Mouse (Mus musculus): ENCODE measurements around the gene Dnase1l2.
"Not testable (repeated sequence)": the region's sequence is repeated elsewhere in the genome, so short reads cannot be mapped to it uniquely, and the experiment has no call there.

Gene Dnase1l2

DNA sequence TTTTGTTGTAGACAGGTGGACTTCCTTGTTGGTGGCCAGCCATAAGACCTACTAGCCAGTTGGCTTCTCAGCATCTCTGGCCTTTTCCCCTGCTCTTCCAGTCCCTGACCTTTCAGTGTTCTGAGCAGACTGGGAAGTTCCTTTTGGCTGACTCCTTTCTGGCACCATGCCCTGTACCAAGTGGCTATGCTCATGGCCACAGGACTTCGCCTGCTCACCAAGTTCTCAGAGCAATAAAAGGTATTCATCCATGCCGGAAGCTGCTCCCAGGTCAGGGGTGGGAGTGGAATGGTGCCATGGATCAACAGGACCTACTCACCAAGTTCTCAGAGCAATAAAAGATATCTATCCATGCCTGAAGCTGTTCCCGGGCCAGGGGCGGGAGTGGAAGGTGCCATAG lies 29.6 kb upstream of the Dnase1l2 start:
- DNase-seq (ENCODE audit: low read depth, low spot score) = no peak

DNA sequence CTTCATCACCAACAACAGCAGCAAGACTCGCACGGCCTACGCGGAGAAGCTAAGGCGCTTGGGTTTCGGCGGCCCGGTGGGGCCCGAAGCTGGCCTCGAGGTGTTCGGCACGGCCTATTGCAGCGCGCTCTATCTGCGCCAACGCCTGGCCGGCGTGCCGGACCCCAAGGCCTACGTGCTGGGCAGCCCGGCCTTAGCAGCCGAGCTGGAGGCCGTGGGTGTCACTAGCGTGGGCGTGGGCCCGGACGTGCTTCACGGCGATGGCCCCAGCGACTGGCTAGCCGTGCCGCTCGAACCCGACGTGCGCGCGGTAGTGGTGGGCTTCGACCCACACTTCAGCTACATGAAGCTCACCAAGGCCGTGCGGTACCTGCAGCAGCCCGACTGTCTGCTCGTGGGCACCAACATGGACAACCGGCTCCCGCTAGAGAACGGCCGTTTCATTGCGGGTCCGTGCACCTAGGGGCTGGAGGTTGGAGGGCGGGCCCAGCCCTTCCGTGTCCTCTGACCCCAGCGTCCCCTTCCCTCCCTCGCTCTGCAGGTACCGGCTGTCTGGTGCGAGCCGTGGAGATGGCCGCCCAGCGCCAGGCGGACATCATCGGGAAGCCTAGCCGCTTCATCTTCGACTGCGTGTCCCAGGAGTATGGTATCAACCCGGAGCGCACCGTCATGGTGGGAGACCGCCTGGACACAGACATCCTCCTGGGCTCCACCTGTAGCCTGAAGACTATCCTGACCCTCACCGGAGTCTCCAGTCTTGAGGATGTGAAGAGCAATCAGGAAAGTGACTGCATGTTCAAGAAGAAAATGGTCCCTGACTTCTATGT lies 28.0 kb upstream of the Dnase1l2 start:
- DNase-seq (ENCODE audit: low read depth, low spot score) = no peak

DNA sequence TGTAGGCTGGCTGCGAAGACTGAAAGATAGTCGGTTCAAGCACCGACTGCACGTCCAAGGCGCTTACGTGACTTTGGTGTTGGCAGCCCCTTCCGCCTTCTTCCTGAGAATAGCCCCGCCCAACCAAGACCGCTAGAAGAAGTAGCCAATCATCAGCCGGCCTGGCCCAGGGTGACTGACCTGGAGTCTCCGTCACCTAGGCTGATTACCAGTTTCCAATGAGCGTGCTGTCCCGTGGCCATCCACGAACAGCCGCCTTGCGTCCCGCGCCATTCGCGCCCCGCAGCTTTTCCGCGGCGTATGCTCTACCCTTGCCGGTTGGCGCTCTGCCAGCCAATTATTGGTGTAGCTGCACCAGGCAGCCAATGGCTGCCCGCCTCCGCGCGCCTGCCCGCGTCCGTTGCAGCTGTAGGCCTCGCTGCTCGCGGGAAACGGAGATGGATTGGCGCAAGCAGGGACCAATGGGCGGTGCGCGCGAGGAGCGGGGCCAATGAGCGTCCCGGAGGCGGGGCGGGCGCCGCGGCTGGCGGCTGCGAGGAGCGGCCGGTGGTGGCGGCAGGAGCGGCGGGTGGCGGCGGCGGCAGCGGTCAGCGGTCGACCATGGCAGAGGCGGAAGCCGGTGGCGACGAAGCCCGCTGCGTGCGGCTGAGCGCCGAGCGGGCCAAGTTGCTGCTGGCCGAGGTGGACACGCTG lies 27.2 kb upstream of the Dnase1l2 start, which contains the start of the genes E4f1 and Pgp:
Gene E4f1, minus strand, starts transcription at position 404 of the 693 bp plus-strand sequence.
Gene Pgp, plus strand, starts transcription at position 483 of the 693 bp plus-strand sequence.
- peak; percentile 97 for DNase-seq (ENCODE audit: low read depth, low spot score)

DNA sequence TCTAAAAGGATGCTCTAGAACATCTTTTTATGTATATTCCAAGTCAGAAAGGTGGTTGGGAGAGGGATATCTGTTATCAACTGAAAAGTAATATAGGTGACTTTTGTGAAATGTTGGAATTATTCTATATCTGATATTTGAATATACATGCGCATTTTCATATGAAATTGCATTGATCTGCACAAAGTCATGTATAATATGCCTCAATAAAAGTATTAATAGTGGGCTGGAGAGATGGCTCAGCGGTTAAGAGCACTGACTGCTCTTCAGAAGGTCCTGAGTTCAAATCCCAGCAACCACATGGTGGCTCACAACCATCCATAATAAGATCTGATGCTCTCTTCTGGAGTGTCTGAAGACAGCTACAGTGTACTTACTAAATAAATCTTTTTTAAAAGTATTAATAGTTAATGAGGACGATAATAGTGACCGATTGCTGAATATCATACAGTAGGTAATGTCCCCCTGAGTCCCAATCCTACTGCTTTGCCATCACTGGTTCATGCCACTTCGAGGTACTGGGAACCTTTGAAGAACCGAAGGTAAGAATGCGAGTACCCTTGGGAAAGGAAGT lies 26.5 kb upstream of the Dnase1l2 start:
- DNase-seq (ENCODE audit: low read depth, low spot score) = no peak

DNA sequence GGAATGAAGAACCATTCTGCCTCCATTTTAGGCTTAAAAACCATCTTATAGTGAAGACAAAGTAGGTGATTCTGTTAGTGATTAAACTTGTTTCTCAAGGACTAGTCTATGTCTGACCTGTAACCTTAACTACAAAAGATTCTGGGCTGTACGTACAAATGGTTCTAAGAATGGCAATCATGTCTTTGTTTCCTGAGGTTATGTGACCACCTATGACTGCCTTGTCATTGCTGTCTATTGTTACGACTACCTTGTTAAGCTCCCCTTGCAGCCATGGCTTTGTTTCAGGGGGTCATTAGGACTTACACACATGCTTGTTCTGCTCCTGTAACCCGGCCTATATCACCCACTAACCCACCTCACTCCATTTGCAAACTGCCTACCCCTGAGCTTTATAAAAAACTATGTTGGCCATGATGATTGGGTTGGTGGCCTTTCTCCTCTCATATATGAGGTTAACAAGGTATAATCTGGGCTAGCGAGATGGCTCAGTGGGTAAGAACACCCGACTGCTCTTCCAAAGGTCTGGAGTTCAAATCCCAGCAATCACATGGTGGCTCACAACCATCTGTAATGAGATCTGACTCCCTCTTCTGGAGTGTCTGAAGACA lies 25.8 kb upstream of the Dnase1l2 start:
- DNase-seq (ENCODE audit: low read depth, low spot score) = no peak

DNA sequence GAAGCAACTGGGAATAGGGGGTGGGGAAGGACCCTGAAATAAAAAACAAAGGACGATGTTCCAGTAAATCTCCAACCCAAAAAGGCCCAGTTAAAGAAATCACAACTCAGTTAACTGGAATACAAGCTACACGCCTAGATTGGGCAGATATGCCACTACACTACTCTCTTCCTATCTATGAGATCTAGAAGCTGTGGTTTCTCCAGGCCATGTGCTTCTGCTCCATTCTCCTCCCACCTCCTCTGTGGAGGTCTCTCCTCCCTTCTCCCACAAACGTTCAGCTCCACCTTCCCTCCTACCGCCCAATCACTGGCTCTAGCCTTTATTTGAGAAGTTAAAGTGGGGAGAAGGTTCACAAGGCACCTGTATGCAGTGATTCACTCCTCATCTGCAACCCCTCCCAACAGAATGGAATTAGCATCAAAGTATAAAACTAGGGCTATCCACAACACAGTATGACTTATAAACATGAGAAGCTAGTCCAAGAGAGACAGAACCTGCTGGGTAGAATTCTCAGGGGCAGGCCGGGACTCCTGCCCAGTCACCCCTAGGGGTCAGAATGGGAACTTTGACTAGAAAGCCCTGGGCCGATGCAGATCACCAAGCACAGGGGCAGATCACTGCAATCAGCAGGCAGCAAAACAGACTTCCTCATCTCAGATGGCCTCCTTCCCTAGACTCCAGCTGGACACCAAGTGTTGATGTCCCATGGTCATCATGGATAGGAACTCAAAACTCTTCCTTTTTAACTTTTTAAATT lies 20.6 kb upstream of the Dnase1l2 start:
- no peak for DNase-seq (ENCODE audit: low read depth, low spot score)

DNA sequence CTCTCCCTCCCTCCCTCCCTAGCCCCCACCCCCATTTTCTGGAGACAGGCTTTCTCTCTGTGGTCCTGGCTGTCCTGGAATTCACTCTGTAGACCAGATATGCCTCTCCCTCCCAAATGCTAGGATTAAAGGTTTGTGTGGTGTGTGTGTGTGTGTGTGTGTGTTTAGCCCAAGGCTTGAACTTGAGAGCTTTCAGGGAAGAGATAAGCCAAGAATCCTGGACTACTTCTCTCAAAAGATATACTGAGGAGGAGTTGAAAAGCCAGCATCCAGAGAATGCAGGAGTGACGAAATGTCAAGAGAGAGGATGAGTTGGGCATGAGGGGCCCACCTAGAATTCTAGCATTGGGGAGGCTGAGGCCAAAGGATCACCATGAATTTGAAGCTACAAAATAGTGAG lies 20.0 kb upstream of the Dnase1l2 start:
- no peak for DNase-seq (ENCODE audit: low read depth, low spot score)

DNA sequence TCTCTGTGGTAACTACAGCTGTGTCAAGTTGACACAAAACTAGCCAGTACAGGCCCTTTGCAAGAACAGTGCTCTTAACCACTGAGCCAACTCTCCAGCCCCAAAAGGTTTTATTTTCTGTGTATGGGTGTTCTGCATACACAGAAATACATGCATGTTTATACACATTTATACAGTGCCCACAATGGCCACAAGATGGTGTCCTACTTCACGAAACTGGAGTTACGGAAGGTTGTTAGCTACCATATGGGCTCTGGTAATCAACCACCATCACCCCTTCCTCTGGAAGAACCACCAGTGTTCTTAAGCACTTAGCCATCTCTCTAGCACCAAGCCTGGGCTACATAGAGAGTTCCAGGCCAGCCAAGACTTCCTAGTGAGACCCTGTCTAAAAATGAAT lies 18.7 kb upstream of the Dnase1l2 start:
- no peak for DNase-seq (ENCODE audit: low read depth, low spot score)

DNA sequence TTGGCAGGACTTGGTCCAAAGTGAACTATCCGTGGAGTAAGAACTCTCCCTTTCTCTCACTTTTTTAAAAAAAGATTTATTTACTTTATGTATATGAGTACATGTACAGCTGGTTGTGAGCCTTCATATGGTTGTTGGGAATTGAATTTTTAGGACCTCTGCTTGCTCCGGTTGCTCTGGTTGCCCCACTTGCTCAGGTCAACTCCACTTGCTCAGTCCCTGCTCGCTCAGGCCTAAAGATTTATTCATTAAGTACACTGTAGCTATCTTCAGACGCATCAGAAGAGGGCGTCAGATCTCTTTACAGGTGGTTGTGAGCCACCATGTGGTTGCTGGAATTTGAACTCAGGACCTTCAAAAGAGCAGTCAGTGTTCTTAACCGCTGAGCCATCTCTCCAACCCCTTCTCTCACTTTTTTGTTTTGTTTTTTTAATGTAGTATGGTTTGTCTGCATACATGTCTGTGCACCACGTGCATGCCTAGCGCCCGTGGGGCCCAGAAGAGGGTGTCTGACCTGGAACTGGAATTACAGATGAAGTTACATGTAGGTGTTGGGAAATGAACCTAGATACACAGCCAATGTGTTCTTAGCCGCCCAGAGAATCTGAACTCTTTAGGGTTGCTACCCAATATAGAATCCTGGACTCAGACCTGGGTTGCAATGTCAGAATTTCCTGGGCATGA lies 12.8 kb upstream of the Dnase1l2 start:
- DNase-seq (ENCODE audit: low read depth, low spot score) = not testable (repeated sequence)

DNA sequence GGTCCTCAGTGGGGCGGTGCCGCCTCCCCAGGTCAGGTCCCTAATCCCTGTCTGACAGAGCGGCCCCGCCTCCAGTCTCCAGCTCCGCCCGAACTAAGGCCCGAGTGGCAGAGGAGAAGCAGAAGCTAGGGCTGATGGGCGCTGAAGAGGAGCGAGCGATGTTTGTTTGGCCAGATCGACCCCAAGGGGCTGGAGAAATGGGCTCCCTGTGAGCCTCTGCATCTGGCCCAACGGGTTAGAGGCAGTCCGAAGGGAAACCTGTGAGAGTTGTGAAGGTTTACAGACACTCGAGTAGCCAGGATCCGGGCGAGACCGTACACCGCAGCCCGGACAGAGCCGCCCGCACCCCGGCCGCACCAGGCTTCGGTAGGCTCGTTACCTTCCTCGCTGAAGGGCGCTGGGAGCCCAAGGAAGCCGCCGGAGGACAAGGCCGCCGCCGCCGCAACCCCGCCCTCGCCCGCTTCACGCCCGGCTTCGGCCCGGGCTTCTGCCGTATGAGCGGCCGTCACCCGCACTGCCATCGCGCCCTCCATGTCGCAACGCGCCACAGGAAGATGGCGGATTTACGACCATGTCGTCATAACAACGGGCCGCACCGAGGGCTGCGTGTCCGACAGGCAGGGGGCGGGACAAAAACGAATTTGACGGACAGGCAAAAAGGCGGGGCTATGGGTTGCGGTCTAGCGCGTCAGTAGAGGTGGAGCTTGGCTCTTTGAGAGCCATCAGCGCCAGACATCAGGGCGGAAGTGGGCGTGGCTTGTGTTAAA lies 12.0 kb upstream of the Dnase1l2 start:
- DNase-seq (ENCODE audit: low read depth, low spot score) = peak; percentile 98

DNA sequence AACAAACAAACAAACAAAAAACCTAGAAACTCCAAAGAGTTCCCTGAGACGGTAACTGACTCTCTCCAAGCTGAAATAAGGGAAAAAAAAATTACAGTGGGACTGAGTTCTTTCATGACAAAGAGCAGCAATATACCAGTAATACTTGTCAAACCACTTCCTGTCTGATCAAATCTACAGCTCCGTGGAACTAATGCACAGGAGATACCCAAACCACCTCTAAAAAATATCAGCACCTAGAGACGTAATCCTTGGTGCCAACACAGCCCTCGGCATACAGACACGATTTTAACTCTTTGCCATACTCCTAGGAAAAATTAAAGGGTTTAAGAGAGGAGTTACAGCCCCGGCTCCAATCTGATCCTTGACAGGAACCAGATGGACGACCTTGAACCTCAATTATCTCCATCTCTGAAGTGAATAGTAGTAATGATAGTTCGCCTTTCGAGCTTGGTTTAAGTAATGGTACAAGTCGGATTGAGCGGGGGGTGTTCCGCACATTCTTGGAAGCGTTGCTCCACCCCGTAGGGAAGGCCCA lies 11.4 kb upstream of the Dnase1l2 start:
- no peak for DNase-seq (ENCODE audit: low read depth, low spot score)

DNA sequence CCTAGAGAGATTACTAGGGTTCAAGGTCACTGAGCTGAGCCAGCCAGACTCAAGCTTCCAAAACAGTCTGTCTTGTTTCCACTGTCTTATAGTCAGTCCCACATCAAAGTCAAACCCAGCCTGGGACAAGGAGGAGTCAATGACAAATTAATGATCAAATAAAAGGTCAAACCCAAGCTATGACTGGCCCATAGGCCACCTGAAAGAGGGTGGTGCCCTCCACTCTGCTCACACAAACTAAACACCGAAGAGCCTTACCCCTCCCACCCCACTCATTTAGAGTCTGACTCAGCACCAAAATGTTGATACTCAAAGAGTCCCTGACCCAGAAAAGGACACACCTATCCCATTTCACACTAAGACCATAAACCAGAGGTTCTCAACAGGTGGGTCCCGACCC lies 10.5 kb upstream of the Dnase1l2 start:
- no peak for DNase-seq (ENCODE audit: low read depth, low spot score)

DNA sequence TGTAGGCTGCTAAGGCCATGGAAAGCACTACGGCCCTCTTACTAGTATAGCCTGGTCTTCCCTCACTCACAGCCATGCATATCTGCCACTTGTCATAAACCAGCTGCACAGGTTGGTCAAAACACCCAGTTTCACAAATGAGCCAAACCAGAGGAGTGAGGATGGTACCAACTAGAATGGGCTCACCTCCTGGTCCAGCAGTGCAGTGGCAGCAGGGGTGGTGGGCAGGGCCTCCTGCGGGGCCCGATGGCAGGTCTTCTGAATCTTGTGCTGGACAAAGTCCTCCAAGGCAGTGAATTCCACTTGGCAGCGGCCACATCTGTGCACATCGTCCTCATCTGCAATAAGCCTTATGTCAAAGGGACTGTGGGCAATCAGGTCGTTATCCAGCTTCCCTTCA lies 8.3 kb upstream of the Dnase1l2 start:
- DNase-seq (ENCODE audit: low read depth, low spot score) = no peak

DNA sequence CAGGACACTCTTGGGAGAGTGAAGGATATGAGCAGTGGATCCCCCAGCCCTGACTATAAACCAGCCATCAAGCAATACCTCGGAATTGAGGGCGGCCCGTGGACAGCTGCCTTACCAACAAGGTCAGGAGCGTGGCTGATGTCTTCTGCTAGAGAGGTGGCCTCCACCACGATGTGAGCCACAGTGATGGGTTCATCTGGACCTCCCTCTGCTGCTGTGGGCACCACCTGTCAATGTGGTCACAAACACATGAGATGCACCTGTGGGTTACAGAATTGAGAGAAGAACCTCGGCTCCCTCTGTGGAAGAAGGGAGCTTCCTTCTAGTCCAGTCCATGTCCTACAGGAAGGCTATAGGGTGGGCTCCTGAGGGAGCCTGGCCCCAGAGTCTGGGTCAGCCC lies 6.6 kb upstream of the Dnase1l2 start:
- DNase-seq (ENCODE audit: low read depth, low spot score) = no peak

DNA sequence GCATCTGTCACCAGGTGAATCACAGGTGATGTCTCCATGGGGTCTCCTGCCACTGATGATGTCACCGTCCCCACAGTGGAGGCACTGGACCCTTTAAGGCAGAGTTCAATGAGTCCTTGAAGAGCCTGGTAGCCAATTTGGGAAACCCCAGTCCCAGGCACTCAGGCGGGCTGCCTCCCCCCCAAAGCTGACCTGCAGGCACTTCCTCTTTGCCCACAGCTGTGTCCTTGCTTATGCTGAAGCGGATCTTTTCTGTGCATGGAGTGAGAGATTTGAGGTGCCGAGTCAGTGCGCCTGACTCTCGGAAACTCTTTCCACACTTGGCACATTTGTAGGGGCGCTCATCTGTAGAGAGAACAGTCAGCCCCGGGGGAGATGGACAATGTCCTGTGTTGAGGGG lies 3.7 kb upstream of the Dnase1l2 start:
- no peak for DNase-seq (ENCODE audit: low read depth, low spot score)

DNA sequence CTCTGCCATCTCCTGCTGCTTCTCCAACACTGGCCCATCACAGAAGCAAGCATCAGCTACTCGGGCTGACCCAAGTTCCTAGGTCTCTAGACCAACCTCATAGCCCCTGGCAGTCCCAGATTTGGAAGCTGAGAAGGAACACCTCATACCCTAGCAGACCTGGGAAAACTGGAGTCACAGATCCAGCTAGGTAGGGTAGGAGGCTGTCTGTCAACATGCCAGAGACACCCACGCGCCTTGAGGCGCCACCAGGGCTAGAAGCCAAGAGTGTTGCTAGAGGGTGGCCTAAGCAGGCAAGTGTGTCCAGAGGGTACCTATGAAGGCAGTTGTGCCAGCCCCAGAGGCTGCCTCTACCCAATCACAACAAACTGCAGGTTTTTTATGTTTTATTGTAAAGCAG lies 504 bp upstream of the Dnase1l2 start:
- DNase-seq (ENCODE audit: low read depth, low spot score) = no peak

DNA sequence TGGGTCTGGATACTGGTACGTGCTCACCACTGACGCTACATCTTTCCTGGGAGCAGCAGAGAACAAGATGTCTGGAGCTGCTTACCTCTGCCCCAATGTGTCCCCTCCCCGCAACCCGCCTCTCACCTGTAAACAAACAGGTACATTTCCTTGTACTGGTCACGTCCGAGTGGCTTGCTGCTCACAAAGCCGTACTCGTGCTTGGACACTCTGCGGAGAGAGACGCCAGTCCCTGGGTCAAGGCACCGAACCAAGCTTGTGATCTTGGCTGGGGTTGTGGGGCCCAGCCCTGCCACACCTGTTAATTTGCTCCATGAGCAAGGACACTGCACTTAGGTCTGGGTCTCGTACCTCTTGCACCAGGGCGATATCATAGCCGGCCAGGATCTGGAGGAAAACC lies 798 bp downstream of the Dnase1l2 start:
- DNase-seq (ENCODE audit: low read depth, low spot score) = no peak

DNA sequence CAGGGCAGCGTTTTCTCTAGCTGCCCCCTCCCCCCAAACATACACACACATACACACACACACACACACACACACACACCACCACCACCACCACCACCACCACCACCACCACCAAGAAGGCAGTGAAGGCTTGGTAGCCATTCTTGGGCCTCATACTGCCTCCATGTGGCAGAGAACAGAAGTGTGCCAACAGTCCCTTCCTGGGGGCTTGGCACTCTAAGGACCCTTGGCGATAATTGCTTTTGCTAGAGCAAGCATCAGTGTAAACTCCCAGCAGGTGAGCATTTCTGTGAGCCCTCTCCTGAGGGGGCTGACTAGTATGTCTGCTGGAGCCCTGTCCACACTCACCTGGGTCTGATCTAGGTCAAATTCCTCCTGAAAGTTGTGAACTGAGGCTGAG lies 1.8 kb downstream of the Dnase1l2 start:
- DNase-seq (ENCODE audit: low read depth, low spot score) = no peak

DNA sequence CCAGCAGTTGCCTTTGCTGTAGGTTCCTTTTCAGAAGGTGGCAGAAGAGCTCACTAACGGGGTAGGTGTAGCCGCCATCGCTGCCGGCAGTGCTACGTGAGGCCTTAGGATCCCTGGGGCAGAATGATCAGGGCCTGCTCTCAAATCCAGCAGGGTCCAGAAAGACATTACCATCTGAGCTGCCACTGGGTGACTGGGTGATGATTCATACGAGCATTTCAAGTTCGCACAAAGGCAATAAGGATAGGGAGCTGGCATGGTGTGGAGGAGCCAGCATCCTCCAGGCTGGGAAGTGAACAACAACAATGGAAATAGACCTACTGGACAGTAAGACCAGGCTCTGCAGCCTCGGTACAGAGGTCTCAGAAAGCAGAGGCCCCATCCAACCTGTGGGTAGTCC lies 2.5 kb downstream of the Dnase1l2 start:
- DNase-seq (ENCODE audit: low read depth, low spot score) = no peak

DNA sequence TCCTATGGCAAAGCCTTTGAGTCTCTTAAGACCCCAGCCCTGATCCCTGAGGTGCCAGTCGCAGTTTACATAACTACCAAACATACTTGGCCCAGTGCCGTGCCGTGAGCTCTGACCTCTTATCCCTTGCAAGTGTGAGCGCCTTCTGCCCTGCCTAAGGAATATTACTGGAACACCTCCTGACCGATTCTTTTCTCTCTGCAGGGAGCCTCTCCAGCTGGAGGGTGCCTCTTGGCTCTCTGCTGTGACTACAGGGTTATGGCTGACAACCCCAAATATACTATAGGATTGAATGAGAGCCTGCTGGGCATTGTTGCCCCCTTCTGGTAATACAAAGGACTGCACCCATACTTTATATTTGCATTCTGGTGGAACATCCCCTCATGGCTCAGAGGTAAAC lies 5.9 kb downstream of the Dnase1l2 start:
- DNase-seq (ENCODE audit: low read depth, low spot score) = no peak

All from embryo, embryonic 11.5 days (tissue).